Mouse (Mus musculus) stomach, postnatal 0 days (tissue): ENCODE measurements at regions not wholly inside any gene's neighbourhood (a gene's known extent, or its start where the extent isn't known, plus 50 kb on each side); places are given as distances from the start of the nearest gene placed in this dataset.

Experiments used
- CTCF ChIP-seq: IDR thresholded peaks from 2 replicates; pipeline ENCODE4 v1.5.1; 2016; ENCODE audit warnings: antibody characterized with exemption, low read depth, mild to moderate bottlenecking, moderate library complexity
- EP300 ChIP-seq: optimal IDR thresholded peaks from 2 replicates; pipeline ENCODE3; 2016; ENCODE audit warnings: antibody characterized with exemption

- TF ChIP-seq CTCF (no peak), EP300 (no peak)
Measured at GRCm38 (mm10) chr9:94091658-94092225, 446.1 kb downstream of the 1190002N15Rik start.
